8 mouse cellular contexts compared by ENCODE assay signal in the genomic region with DNA sequence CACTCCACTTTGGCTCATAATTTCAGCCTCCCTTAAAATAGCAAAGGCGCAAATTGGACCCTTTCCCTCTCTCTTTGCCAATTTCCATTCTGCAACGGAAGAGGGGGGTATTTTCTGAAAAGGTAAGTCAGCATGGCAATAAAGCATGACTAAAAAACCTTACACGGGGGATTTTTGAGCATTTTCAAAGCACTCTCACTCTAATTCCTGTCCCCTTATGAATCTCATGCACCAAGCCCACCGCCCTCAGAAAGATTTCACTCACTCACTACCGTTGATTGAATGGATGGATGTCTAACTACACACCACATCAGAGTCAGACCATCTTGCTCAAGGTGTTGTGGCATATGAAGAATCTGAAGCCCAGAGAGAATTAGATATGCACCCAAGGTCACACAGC. TPM values are rescaled to one million over a fixed set of nuclear protein-coding genes. Genes with fewer than 3 reads are reported as not detected.
A peak's percentile ranks its signal among the peaks of the same experiment; 100 is the strongest.
DNase-seq lines count a peak whose midpoint lies in the region; ATAC-seq lines count a peak whose summit lies in the region.

Gene Hs6st2, minus strand, starts transcription at position 101 of the 400 bp plus-strand sequence.

- 25% methylated on average over 5 of the region's 5 CpGs for WGBS in neural tube, embryonic 11.5 days
- WGBS in limb, embryonic 13.5 days, result 22% methylated on average over 5 of the region's 5 CpGs

- no peaks in the 10 kb centered on the region for H3K9me3 ChIP-seq in neural tube, embryonic 11.5 days (ENCODE audit: control insufficient read depth, low read length)
- H3K9me3 ChIP-seq in limb, embryonic 13.5 days, result no peaks in the 10 kb centered on the region

- H3K27ac ChIP-seq in neural tube, embryonic 11.5 days (ENCODE audit: low read depth, low read length), result no peak within 1 kb of the TSS
- H3K27ac ChIP-seq in limb, embryonic 13.5 days, result peak within 1 kb of the TSS; percentile 70

- no peaks in the 10 kb centered on the region for H3K4me1 ChIP-seq in neural tube, embryonic 11.5 days (ENCODE audit: control insufficient read depth, insufficient read depth, low read length)
- H3K4me1 ChIP-seq in limb, embryonic 13.5 days, result 0 out of 2 replicates have a peak, but pooled peaks cover 4% of the 10 kb centered on the region

- peak within 1 kb of the TSS; percentile 71 for H3K4me2 ChIP-seq in neural tube, embryonic 11.5 days (ENCODE audit: low read depth)
- peak within 1 kb of the TSS; percentile 75 for H3K4me2 ChIP-seq in limb, embryonic 13.5 days (replicated peaks)

- no peak for ATAC-seq in neural tube, embryonic 11.5 days (ENCODE audit: insufficient read depth, low FRiP score, low TSS enrichment)
- no peak for ATAC-seq in limb, embryonic 13.5 days (ENCODE audit: low FRiP score, low read depth)

- peak within 1 kb of the TSS; percentile 42 for H3K4me3 ChIP-seq in neural tube, embryonic 11.5 days (ENCODE audit: low read depth, low read length)
- peak within 1 kb of the TSS; percentile 57 for H3K4me3 ChIP-seq in limb, embryonic 13.5 days

- H3K9ac ChIP-seq in neural tube, embryonic 11.5 days (ENCODE audit: low read length), result peak within 1 kb of the TSS; percentile 63
- H3K9ac ChIP-seq in limb, embryonic 13.5 days, result peak within 1 kb of the TSS; percentile 72

- DNase-seq in gastrocnemius, postnatal 10 days, result no peak
- no peak for DNase-seq in gastrocnemius, adult 18-20 months (ENCODE audit: low spot score)
- DNase-seq in neural tube, embryonic 11.5 days (ENCODE audit: low spot score), result no peak
- DNase-seq in neural tube, embryonic 10.5 days (ENCODE audit: extremely low spot score, low spot score), result no peak
- no peak for DNase-seq in thymus, postnatal 14 days
- no peak for DNase-seq in adrenal gland, adult 18-20 months (ENCODE audit: low spot score in 2 of 2)
- DNase-seq in cerebellum, postnatal 25 days, result no peak

- peaks cover 4% of the 10 kb centered on the region; the same call in 1 of the 2 replicates for H3K27me3 ChIP-seq in neural tube, embryonic 11.5 days (ENCODE audit: control insufficient read depth, insufficient read depth, low read length)
- peaks cover 50% of the 10 kb centered on the region for H3K27me3 ChIP-seq in limb, embryonic 13.5 days

- no peaks in the 10 kb centered on the region for H3K36me3 ChIP-seq in neural tube, embryonic 11.5 days (ENCODE audit: control insufficient read depth, insufficient read depth, low read length)
- no peaks in the 10 kb centered on the region for H3K36me3 ChIP-seq in limb, embryonic 13.5 days

RNA-seq across cellular contexts. Expression of gene Hs6st2, which starts in this region (rescaled TPM):
- total RNA-seq in gastrocnemius, postnatal 10 days (2021), result 10 to 100 TPM; 33.4 to 35.1 TPM
- 1 to 10 TPM; 3.2 to 3.5 TPM for total RNA-seq in gastrocnemius, adult 18-20 months (2021)
- polyA plus RNA-seq in neural tube, embryonic 11.5 days (2014; fragmentation: Nextera tagmentation; extraction: Ambion mirVana), result 16.8 and 18.6 TPM in 2 replicates
- 37.3 and 39.1 TPM in 2 replicates for polyA plus RNA-seq in limb, embryonic 13.5 days (2015; fragmentation: Nextera tagmentation; extraction: Ambion mirVana)
- 1 to 10 TPM; 1.7 to 2.6 TPM for total RNA-seq in adrenal gland, adult 18-20 months (2021)

Comparison
In these comparisons a context has a peak if more than half of its experiments do, and no peak if none do; other contexts are left out.
1. RNA of gene Hs6st2 (total RNA-seq): 33.4 to 35.1 TPM in gastrocnemius, postnatal 10 days; 3.2 to 3.5 TPM in gastrocnemius, adult 18-20 months and 1.7 to 2.6 TPM in adrenal gland, adult 18-20 months; every median in the first group is over 4 times any median in the second.